Mouse (Mus musculus) heart, adult 8-10 months (tissue): ENCODE results near the gene Scrg1. TPM values are rescaled to one million over a fixed set of nuclear protein-coding genes. Genes with fewer than 3 reads are reported as not detected.
"Not testable (repeated sequence)": the region's sequence is repeated elsewhere in the genome, so short reads cannot be mapped to it uniquely, and the experiment has no call there.

Experiments used
- DNase-seq: peaks from one replicate; pipeline ENCODE4 v3.0.0; 2022; ENCODE audit warnings: low spot score
- total RNA-seq, 4 experiments: library from RNA; stranded (reverse); gene quantifications; 2 replicates each; pipeline ENCODE4 v1.2.4; 2022

Scrg1 gene
- total RNA-seq, 4 experiments from 2014 or later, result not detected

DNA sequence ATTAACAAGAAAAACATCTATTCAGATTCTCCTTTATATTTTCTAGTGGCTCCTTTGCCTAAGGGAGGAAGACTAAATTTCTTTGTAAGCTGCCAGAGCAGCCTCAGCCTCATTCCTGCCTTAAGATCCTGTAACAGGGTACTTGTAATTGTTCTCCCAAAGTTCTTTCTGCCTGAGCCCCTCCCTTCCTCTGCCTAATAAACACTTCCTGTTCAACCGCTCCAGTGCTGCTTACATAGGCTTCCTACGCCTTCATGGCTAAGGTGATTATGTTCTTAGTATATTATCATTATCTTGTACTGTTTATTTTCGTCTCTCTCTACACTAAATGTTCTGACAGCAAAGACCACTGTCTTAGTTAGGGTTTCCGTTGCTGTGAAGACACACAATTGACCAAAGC, 52.9 kb downstream of the Scrg1 start:
- DNase-seq, result no peak

GRCm38 (mm10) chr8:57510791-57511315, 55.1 kb downstream of the Scrg1 start:
- DNase-seq, result no peak

- peak; percentile 100 for DNase-seq
These were observed 55.8 kb downstream of the Scrg1 start, which contains the start of gene Hmgb2 for GRCm38 (mm10) chr8:57511316-57512118. Gene Hmgb2, plus strand, starts transcription at chr8:57511907.

- no peak for DNase-seq
These were observed 56.7 kb downstream of the Scrg1 start for GRCm38 (mm10) chr8:57512141-57513056.

DNA sequence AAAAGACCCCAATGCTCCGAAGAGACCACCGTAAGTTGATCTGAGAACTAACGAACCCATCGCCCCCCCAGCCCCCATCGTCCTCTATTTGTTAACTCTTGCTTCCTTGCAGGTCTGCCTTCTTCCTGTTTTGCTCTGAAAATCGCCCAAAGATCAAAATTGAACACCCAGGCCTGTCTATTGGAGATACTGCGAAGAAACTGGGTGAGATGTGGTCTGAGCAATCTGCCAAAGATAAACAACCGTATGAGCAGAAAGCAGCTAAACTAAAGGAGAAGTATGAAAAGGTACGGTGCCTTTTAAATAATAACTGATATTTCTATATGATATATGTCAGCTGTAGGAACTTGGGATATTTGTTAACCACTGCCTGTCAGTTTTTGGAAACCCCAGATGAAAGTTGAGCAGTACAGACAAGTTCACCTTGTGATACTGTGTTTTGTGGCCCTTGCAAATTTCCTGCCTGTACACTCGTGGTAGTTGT, 57.5 kb downstream of the Scrg1 start:
- not testable (repeated sequence) for DNase-seq

DNA sequence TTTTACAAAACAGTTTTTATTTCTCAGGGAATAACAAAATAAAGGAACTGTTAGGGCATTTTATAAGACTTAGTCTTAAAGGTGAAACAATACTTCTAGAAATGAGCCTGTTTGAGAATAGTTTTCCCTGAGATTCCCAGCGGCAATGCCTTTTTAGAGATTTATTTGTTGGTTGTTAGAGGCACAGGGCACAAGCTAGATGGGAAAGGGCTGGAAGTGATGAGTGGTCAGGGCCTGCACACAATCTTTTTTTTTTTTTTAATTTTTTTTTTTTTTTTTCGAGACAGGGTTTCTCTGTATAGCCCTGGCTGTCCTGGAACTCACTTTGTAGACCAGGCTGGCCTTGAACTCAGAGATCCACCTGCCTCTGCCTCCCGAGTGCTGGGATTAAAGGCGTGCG, 61.0 kb downstream of the Scrg1 start:
- DNase-seq, result not testable (repeated sequence)

DNA sequence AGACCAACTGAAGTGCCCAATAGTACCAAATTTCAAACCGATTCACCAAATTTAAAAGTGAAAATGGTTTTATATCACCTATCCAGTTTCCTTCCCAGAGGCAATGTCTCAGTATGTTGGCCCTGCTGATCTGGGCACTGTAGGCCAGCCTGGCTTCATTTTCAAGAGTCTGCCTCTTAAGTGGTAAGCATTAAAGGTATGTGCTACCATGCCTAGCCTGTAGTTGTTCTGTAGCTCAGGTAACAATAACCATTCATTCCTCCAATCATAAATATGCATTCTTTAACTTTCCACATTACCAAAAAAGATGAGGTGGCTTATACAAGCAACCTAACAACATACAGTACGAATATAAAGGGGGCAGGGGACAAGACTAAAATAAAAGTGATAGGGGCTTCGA, 62.0 kb downstream of the Scrg1 start:
- no peak for DNase-seq

- DNase-seq, result no peak
These were observed 64.6 kb downstream of the Scrg1 start for GRCm38 (mm10) chr8:57520186-57520786.

Other genes starting within 250 kb of the Scrg1 start
- 10 to 100 TPM; 43.0 to 58.5 (median 52.6) TPM for gene Hand2, start 134.9 kb upstream of the Scrg1 start, total RNA-seq
- gene Sap30, start 31.9 kb downstream of the Scrg1 start, total RNA-seq, result 10 to 100 TPM; 13.2 to 15.6 (median 14.3) TPM
- gene Hmgb2, start 56.0 kb downstream of the Scrg1 start, total RNA-seq, result 10 to 100 TPM; 14.2 to 17.3 (median 14.8) TPM
- gene Galnt7, start 197.1 kb downstream of the Scrg1 start, total RNA-seq, result 1 to 10 TPM; 3.9 to 5.2 (median 4.9) TPM